Mouse (Mus musculus): Measurements from ENCODE around the gene Hectd1. TPM values are rescaled to one million over a fixed set of nuclear protein-coding genes. Genes with fewer than 3 reads are reported as not detected.
A peak's percentile ranks its signal among the peaks of the same experiment; 100 is the strongest.

Gene Hectd1
- total RNA-seq, 1 experiment from 2014 or later = 180 TPM

- ATAC-seq (replicated peaks; ENCODE audit: insufficient number of reproducible peaks, low FRiP score, low TSS enrichment, poor library complexity, severe bottlenecking) = no peak
These were observed 107.5 kb downstream of the Hectd1 start for GRCm38 (mm10) chr12:51721836-51722235.

GRCm38 (mm10) chr12:51718617-51719016 is 110.7 kb downstream of the Hectd1 start:
- ATAC-seq (replicated peaks; ENCODE audit: insufficient number of reproducible peaks, low FRiP score, low TSS enrichment, poor library complexity, severe bottlenecking) = no peak

DNA sequence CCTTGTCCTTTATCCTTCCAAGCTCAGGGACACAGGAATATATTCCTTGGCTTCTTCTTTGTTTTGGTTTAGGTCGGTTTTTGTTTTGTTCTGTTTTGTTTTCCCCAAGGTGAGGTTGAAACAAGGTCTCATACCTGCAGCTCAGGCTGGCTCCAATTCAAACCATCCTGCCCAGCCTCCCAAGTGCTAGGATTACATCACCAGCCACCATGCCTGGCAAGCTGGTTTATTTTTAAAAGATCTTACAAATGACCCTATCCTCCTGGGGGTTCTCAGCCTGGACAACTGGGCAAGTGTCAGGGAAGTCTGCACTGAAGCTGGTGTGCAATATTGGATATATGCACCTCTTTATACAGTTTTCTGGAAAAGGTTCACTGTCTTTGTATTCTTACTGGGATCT is 116.7 kb downstream of the Hectd1 start:
- ATAC-seq (replicated peaks; ENCODE audit: insufficient number of reproducible peaks, low FRiP score, low TSS enrichment, poor library complexity, severe bottlenecking) = no peak

GRCm38 (mm10) chr12:51710154-51710553 is 119.2 kb downstream of the Hectd1 start:
- no peak for ATAC-seq (replicated peaks; ENCODE audit: insufficient number of reproducible peaks, low FRiP score, low TSS enrichment, poor library complexity, severe bottlenecking)

GRCm38 (mm10) chr12:51709741-51710140 is 119.6 kb downstream of the Hectd1 start:
- ATAC-seq (replicated peaks; ENCODE audit: insufficient number of reproducible peaks, low FRiP score, low TSS enrichment, poor library complexity, severe bottlenecking) = no peak

DNA sequence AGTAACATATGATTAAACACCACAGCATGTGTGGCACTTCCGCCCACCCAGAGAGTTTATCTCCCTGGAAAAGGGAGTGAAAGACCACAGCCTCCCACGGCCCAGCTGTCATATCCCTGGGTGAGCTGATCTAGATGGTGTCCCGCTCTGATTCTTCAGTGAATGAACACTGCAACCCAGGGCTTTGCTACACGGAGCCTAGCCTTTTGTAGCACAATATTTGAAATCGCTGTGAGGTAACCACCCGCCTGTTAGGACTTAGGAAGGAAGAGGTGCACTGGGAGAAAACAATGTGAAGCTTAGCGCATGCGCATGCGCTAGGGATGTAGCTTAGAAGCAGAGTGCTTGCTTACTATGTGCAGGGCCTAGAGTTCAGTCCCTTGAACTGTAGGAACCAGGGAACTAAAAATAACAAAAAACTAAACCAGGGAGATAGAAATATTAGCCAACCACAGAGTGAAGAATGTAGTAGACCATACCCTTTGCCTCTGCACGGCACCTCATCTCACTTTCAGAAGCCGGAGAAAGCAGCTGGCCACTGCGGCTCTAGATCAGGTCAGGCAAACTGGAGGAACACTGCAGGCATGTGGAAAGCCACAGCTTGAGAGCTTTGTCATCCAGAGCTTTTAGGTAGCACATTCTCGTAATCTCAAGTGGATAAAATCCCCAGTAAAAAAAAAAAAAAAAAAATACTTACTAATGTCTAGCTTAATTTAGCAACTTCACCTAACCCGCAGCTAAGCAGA is 120.2 kb downstream of the Hectd1 start:
- ATAC-seq (replicated peaks; ENCODE audit: insufficient number of reproducible peaks, low FRiP score, low TSS enrichment, poor library complexity, severe bottlenecking) = no peak

GRCm38 (mm10) chr12:51706673-51707235 is 122.6 kb downstream of the Hectd1 start:
- no peak for ATAC-seq (replicated peaks; ENCODE audit: insufficient number of reproducible peaks, low FRiP score, low TSS enrichment, poor library complexity, severe bottlenecking)

- no peak for ATAC-seq (replicated peaks; ENCODE audit: insufficient number of reproducible peaks, low FRiP score, low TSS enrichment, poor library complexity, severe bottlenecking)
These were observed 123.6 kb downstream of the Hectd1 start for GRCm38 (mm10) chr12:51705778-51706177.

DNA sequence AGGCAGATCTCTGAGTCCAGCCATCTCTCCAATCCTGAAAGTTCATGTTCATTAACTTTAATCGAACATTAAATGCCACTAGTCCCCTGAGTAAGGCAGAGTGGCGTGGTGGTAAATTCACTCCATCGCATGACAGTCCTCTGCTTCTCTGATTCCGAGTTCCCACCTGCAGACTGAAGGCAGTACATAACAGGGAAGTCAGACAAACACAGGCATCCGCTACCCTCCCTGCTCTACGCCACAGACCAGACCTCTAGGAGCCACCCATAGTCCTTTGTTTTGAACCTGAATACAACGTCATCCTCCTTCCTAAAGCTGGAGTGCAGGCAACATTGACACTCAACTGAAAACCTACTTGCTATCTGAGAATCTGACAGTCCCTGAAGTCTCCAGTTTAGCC is 124.8 kb downstream of the Hectd1 start:
- no peak for ATAC-seq (replicated peaks; ENCODE audit: insufficient number of reproducible peaks, low FRiP score, low TSS enrichment, poor library complexity, severe bottlenecking)

DNA sequence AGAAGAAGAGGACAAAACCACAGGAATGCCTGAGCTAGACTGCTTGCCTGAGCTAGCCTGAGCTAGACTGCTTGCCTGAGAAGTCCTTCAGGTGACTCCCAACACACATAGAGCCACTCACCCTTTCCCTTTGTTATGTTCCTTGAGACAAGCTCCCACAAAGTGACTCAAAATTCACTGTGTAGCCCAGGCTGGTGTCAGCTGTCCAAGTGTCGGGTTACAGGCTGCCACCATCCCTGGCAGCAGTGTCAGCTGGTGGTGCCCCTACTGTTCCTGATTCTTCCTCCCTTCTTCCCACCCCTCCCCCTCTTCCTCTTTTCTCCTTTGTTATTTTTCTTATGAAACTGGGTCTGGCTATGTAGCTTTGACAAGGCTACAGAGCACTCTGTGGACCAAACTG is 125.5 kb downstream of the Hectd1 start:
- peak; percentile 60 for ATAC-seq (replicated peaks; ENCODE audit: insufficient number of reproducible peaks, low FRiP score, low TSS enrichment, poor library complexity, severe bottlenecking)

DNA sequence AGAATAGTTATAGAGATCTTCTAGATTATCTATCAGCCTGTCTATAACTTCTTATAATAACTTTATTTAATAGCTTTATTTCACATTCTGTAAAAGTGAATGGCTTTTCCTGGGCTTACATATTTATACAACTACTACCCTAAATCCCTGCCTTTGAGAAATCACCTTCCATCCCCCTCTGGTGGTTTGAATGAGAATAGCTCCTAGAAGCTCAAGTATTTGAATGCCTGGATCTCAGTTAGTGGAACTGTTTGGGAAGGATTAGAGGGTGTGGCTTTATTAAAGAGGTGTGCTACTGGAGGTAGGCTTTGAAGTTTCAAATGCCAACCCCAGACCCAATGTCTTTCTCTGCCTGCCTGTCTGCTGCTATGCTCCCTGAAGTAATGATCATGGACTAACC is 127.6 kb downstream of the Hectd1 start:
- ATAC-seq (replicated peaks; ENCODE audit: insufficient number of reproducible peaks, low FRiP score, low TSS enrichment, poor library complexity, severe bottlenecking) = no peak

DNA sequence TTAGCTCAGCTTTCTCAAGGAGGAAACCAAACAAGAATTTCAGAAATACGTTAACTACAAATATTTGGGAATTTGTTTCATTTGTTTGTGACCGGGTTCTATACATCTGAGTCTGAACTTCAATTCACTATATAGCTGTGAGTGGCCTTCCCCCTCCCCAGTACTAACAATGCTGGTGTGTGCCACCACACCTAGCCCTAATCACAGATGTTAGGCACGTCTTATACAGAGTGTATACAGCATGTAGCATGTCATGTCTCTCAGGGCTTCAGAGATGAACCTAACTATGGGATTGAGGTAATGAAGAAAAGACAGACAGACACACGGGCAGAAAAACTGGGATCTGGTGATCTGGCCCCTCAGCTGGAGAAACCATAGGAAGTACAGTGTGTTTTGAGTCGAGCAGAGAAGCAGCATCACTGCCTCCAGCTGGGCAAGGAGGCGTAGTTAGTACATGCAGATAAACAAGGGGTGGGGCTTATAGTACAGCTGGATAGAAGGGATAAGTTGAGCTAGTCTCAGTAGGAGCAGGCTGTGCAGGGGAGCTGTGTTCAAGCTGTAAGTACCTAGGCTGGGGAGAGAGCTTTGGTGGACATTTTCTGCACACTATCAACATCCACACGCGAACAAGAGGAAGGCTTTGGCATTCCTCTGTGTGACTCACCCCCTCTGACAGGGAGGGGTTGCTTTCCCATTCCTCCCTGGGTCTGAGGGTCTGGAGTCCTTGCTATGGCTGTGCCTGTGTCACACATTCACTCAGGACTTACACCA is 129.5 kb downstream of the Hectd1 start:
- 0 out of 2 replicates have a peak, but pooled peaks have one; percentile 24 for ATAC-seq (replicated peaks; ENCODE audit: insufficient number of reproducible peaks, low FRiP score, low TSS enrichment, poor library complexity, severe bottlenecking)

GRCm38 (mm10) chr12:51696157-51696556 is 133.2 kb downstream of the Hectd1 start:
- ATAC-seq (replicated peaks; ENCODE audit: insufficient number of reproducible peaks, low FRiP score, low TSS enrichment, poor library complexity, severe bottlenecking) = no peak

DNA sequence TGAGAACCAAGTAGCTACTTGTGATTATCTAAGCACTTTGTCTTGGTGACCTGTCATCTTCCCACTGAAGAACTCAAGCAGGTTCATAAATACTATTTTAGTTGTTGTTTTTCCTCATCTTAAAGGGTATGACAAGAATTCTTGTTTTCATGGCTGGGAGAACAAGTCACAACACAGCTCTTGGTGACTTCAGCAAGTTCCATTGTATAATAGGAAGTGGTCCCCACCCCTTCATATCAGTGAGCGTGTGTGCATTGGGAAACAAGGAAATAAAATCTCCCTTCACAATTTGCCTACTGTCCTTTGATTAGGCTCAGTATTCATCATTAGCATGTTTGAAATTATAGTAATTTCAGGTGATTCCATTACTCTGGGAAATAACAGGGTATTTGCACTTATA is 134.4 kb downstream of the Hectd1 start:
- no peak for ATAC-seq (replicated peaks; ENCODE audit: insufficient number of reproducible peaks, low FRiP score, low TSS enrichment, poor library complexity, severe bottlenecking)

DNA sequence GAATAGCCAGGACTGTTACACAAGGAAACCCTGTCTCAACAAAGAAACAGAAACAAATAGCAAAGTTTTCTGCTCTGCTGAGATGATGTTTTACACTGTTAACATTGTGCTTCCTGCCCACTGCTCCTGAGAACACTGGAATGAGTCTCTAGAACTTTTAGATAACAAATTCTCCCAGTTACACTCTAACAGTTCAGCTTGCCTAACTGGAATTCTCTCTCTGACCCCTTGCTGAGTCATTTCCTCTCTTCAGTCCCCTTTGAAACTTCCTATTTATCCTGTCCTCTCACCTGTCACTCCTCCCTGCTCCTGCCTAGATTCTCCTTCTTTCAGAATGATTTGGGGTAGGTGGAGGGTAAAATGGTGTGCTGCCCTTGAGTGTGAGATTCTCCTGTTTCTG is 135.2 kb downstream of the Hectd1 start:
- ATAC-seq (replicated peaks; ENCODE audit: insufficient number of reproducible peaks, low FRiP score, low TSS enrichment, poor library complexity, severe bottlenecking) = no peak

Other genes starting within 250 kb of the Hectd1 start
- 0.58 TPM in 1 of 3 replicates, not detected in the others for gene Coch, start 236.2 kb downstream of the Hectd1 start, total RNA-seq (2017)
- gene Ap4s1, start 138.5 kb downstream of the Hectd1 start, total RNA-seq (2017) = 23.3 to 39.5 TPM (median 38.4 TPM) in 3 replicates
- 96.7 to 110 TPM (median 107 TPM) in 3 replicates for gene Strn3, start 137.6 kb downstream of the Hectd1 start, total RNA-seq (2017)
- 26.5 to 35.9 TPM (median 28.2 TPM) in 3 replicates for gene Heatr5a, start 141.8 kb upstream of the Hectd1 start, total RNA-seq (2017)
- gene Dtd2, start 177.0 kb upstream of the Hectd1 start, total RNA-seq (2017) = 4.8 to 9.4 TPM (median 8.9 TPM) in 3 replicates
- not detected in 3 replicates for gene Gpr33, start 198.5 kb upstream of the Hectd1 start, total RNA-seq (2017)